Mouse (Mus musculus): ENCODE data around the gene Olig3.

- TF ChIP-seq HCFC1 (IDR thresholded peaks at IDR 0.05; ENCODE audit: borderline replicate concordance, insufficient read depth, low read length) (no peak), ZC3H11A (IDR thresholded peaks at IDR 0.05; ENCODE audit: borderline replicate concordance, low read depth, low read length) (no peak), CHD2 (IDR thresholded peaks at IDR 0.05; ENCODE audit: low read depth, low read length) (no peak)
Measured at GRCm38 (mm10) chr10:19362861-19363260, 6.5 kb downstream of the Olig3 start.
